Mouse (Mus musculus): Measurements from ENCODE around the gene Mical2. TPM values are rescaled to one million over a fixed set of nuclear protein-coding genes. Genes with fewer than 3 reads are reported as not detected.

Mical2 gene
- total RNA-seq, 4 experiments from 2014 or later = 370 to 442 (median 419) TPM

DNA sequence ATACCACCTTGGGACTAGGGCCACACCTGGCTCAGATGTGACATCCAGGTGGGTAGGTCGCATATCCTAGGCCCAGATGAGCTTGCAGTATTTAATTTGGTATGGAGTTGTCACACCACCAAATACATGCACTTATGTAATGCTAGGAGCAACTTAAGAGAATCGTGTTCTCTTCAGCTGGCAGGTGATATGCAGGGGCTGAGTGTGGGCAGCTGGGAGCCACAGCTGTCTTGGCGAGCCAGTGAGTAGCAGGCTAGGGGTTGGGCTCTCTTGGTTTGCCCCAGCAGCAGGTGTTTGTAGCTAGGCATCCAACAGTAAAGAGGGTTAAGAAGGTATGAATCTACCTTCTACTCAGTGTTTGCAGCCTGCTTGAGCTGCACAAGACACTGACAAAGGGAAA is 49.4 kb downstream of the Mical2 start:
- no peak for DNase-seq (ENCODE audit: low spot score in 2 of 2)

GRCm38 (mm10) chr7:112275883-112276282 is 50.2 kb downstream of the Mical2 start:
- DNase-seq (ENCODE audit: low spot score in 2 of 2) = no peak

- no peak for DNase-seq (ENCODE audit: low spot score in 2 of 2)
Observed at GRCm38 (mm10) chr7:112276823-112277222, 51.2 kb downstream of the Mical2 start.

DNA sequence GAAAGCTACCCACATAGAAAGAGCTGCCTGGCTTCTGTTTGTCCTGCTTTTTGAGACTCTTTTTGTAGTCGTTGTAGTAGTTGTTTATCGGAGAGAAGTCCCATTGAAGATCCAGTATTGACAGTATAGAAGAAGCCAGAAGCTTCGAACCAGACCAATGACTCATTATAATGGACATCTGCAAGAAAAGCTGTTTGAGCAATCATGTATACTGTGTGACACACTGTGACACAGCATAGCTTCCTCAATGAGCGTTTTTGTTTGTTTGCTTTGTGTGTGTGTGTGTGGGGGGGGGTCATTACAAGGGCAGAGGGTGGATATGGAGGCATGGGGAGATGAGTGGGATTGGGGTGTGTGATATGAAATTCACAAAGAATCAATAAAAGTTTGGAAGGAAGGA is 53.0 kb downstream of the Mical2 start:
- DNase-seq (ENCODE audit: low spot score in 2 of 2) = no peak

- DNase-seq (ENCODE audit: low spot score in 2 of 2) = no peak
Observed at GRCm38 (mm10) chr7:112280474-112280873, 54.8 kb downstream of the Mical2 start.

GRCm38 (mm10) chr7:112283606-112284310 is 58.1 kb downstream of the Mical2 start:
- no peak for DNase-seq (ENCODE audit: low spot score in 2 of 2)

GRCm38 (mm10) chr7:112285573-112285972 is 59.9 kb downstream of the Mical2 start:
- DNase-seq (ENCODE audit: low spot score in 2 of 2) = no peak

GRCm38 (mm10) chr7:112288352-112289107 is 62.9 kb downstream of the Mical2 start:
- no peak for DNase-seq (ENCODE audit: low spot score in 2 of 2)

DNA sequence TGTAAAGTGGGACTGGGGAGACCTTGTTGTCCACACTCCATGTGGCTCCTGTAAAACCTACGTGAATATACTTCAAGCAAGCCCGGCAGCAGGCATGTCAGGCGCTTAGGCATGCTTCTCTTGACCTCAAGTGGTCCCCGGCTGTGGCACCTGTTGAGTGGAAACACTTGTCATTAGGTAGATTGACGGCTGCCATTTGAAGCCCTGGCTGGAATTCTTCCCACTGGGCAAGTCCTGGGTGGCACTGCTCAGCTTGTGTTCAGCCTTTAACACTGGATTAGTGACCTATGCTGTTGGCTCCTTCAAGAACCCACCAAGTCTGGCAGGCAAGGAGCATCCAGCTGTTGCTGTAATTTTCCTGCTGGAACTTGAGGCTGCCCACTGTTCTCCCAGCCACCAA is 63.9 kb downstream of the Mical2 start:
- DNase-seq (ENCODE audit: low spot score in 2 of 2) = no peak

- DNase-seq (ENCODE audit: low spot score in 2 of 2) = no peak
Observed at GRCm38 (mm10) chr7:112289990-112290389, 64.3 kb downstream of the Mical2 start.

DNA sequence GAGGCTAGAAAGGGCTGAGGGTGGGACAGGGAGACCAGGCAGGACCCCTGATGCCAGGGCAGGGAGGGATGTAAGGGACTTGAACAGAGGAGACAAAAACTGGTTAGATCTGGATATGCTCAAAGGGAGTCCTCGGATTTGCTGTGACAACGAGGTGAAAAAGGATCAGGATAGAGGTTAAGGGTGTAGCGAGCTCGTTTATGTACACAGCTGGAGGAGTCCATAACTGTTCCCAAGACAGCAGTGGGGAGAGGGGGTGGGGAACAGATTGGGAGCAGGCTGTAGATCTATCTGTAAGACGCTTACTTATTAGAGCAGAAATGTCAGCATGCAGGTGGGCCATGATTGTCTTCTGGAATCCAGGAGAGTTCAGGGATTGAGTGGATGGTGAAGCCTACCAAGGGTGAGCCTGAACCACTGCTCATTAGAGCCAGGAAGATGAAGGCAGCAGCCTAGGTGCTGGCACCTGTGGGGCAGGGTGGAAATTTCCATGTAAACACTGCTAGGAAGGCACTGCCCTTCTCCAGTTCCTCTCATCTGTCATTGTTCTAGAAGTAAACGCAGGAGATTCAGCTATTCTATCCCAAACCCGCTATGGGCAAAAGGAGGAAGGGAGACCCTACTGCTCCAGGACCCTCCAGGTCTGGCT is 67.9 kb downstream of the Mical2 start:
- no peak for DNase-seq (ENCODE audit: low spot score in 2 of 2)

DNA sequence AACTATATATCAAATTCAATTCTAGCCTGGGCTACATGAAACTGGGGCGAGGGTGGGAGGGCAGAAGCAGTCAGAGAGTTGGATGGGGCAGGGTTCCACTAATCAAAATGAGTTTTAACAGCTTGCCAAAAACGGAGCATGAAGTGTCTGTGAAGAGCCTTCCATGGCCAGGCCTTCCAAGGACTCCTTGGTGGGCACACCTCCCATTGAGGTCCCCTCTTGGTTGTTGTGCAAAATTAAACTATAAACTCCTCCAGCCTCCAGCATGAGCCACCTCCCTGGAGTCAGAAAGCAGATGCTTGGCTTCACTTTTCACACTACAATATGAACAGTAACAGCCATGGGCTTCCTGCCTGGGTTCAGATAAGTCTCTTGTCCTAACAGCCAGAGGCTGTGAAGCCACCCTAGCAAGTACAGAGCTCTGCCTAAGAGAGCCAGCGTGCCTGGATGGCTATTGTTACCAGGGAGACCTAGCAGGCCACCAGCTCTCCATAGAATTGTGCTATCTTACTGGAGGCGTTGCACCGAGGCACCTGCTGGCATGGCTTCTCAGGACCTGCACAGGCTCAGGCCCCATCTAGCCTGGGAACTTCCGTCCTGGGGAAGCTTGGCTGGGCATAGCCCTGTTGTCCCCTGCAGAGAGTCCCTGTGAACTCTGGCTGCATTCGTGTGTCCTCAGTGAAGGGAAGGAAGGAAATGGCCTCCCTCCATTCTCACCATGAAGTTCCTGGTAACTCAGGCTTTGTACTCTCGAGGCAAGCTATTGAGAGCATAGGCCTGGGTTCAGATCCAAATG is 70.0 kb downstream of the Mical2 start:
- no peak for DNase-seq (ENCODE audit: low spot score in 2 of 2)

- peak in 1 of 2 experiments; percentile 63 for DNase-seq (ENCODE audit: low spot score in 2 of 2)
Observed at GRCm38 (mm10) chr7:112298032-112298431, 72.4 kb downstream of the Mical2 start.

DNA sequence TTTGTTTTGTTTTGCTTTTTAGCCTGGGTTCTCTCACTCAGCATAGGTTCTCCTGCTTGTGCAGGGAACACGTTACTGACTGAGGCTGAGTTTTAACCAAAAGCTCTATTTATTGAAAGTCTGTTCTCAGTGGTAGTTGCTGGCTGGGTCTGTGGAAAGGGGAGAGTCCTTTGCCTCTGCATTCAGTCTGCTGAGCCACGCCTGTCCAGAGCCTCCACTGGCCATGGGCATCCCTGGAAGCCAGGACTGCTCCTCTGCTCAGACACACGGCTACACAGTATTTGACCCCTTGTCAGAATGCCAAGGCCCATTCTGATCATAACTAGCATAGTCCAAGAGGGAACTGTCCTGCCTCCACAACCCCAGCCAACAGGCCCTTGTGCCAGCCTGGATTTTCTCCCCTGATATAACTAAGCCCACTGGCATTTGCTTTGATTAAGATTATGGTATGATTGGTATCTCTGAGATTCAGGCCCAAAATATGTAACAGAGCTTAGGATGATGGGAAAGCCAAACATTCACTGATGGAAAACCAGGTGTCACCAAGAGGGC is 73.3 kb downstream of the Mical2 start:
- no peak for DNase-seq (ENCODE audit: low spot score in 2 of 2)

- DNase-seq (ENCODE audit: low spot score in 2 of 2) = no peak
Observed at GRCm38 (mm10) chr7:112299521-112300096, 74.0 kb downstream of the Mical2 start.

DNA sequence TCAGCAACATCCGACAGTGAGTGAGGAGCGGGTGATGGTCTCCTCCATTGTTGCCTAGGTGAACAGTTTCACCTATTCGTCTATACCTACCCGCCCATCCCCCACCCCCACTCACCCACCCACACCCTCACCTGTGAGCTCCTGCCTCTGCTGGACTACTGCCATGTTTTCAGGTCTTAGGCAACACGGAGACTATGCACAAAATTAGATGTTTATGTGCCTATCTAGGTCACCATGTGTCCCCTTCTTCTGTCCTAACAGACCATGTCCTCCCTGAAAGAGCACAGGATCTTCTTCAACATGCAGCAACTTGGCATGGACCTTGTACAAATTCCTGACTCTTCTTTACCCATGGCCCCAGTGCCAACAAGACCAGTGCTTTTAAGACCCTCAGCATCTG is 74.5 kb downstream of the Mical2 start:
- no peak for DNase-seq (ENCODE audit: low spot score in 2 of 2)

DNA sequence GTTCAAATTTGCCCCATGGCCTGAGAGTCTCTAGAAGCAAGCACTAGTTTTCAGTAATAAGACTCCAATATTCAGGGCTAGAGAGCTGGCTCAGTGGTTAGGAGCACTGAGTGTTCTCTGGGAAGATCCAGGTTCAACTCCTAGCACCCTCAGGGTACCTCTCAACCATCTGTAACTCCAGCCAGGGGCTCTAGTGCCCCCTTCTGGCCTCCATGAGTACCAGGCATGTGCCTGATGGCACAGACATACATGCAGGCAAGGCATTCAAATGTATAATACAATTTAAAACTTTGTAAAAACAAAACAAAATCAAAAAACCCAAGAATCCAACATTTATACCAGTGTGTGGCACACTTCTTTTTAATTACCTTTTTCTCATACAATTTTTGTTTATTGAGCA is 75.4 kb downstream of the Mical2 start:
- DNase-seq (ENCODE audit: low spot score in 2 of 2) = no peak

- no peak for DNase-seq (ENCODE audit: low spot score in 2 of 2)
Observed at GRCm38 (mm10) chr7:112304382-112304781, 78.7 kb downstream of the Mical2 start.

- no peak for DNase-seq (ENCODE audit: low spot score in 2 of 2)
Observed at GRCm38 (mm10) chr7:112309289-112310016, 83.8 kb downstream of the Mical2 start.

GRCm38 (mm10) chr7:112310017-112310360 is 84.3 kb downstream of the Mical2 start:
- DNase-seq (ENCODE audit: low spot score in 2 of 2) = no peak
